Mouse (Mus musculus) stomach, embryonic 14.5 days (tissue): ENCODE measurements around the gene Gm21518. TPM values are rescaled to one million over a fixed set of nuclear protein-coding genes. Genes with fewer than 3 reads are reported as not detected.
"Not testable (repeated sequence)": the region's sequence is repeated elsewhere in the genome, so short reads cannot be mapped to it uniquely, and the experiment has no call there.

Source experiments
- ATAC-seq: fragments of 200-750 bp; cut with Nextera tagmentation; 2 replicates; pipeline ENCODE4 v1.8.0; 2017; ENCODE audit warnings: low read depth, moderate TSS enrichment; ENCODE audit not compliant: insufficient number of reproducible peaks, insufficient read depth, low FRiP score
- H3K27ac ChIP-seq: fragments of 300-500 bp; sonication (generic); 2 replicates; pipeline ENCODE4 v1.5.1; 2014; ENCODE audit warnings: mild to moderate bottlenecking, low read length, moderate library complexity, mixed read lengths
- H3K27me3 ChIP-seq: fragments of 300-500 bp; sonication (generic); 2 replicates; pipeline ENCODE4 v1.6.1; 2014; ENCODE audit warnings: low read length, control low read depth, mixed read lengths; ENCODE audit not compliant: control insufficient read depth, insufficient read depth
- H3K36me3 ChIP-seq: fragments of 300-500 bp; sonication (generic); 2 replicates; pipeline ENCODE4 v1.6.1; 2014; ENCODE audit warnings: mild to moderate bottlenecking, control low read depth, low read length, moderate library complexity, mixed read lengths; ENCODE audit not compliant: control insufficient read depth, insufficient read depth
- H3K4me1 ChIP-seq: fragments of 300-500 bp; sonication (generic); 2 replicates; pipeline ENCODE4 v1.6.1; 2014; ENCODE audit warnings: low read length, control low read depth, mixed read lengths; ENCODE audit not compliant: control insufficient read depth, insufficient read depth
- H3K4me2 ChIP-seq: fragments of 300-500 bp; sonication (generic); replicated peaks from 2 replicates; pipeline ENCODE4 v1.6.1; 2014; ENCODE audit warnings: low read depth, low read length, control low read depth
- H3K4me3 ChIP-seq: fragments of 300-500 bp; sonication (generic); 2 replicates; pipeline ENCODE4 v1.5.1; 2014; ENCODE audit warnings: low read depth, low read length, control low read depth
- H3K9ac ChIP-seq: fragments of 300-500 bp; sonication (generic); replicated peaks from 2 replicates; pipeline ENCODE4 v1.6.1; 2014; ENCODE audit warnings: low read depth, mild to moderate bottlenecking, control low read depth, low read length, moderate library complexity, mixed read lengths
- H3K9me3 ChIP-seq: fragments of 300-500 bp; sonication (generic); 2 replicates; pipeline ENCODE4 v1.6.1; 2016; ENCODE audit warnings: low read depth, low read length, control low read depth; ENCODE audit not compliant: control insufficient read depth
- WGBS: fragments of 180-500 bp; shearing (Covaris S2); extraction: QIAGEN DNeasy Blood & Tissue Kit; methylation state at CpG from one replicate; pipeline ENCODE4 v1.1.7; 2014; 5-methylcytosine and 5-hydroxymethylcytosine counted together
- polyA plus RNA-seq: library from polyadenylated mRNA; unstranded; fragments of >200 nt; fragmentation: Nextera tagmentation; extraction: Ambion mirVana; gene quantifications from 2 replicates; pipeline ENCODE4 v1.2.1, GENCODE M21; 2014

The Gm21518 gene
- polyA plus RNA-seq, result not detected in 2 replicates

DNA sequence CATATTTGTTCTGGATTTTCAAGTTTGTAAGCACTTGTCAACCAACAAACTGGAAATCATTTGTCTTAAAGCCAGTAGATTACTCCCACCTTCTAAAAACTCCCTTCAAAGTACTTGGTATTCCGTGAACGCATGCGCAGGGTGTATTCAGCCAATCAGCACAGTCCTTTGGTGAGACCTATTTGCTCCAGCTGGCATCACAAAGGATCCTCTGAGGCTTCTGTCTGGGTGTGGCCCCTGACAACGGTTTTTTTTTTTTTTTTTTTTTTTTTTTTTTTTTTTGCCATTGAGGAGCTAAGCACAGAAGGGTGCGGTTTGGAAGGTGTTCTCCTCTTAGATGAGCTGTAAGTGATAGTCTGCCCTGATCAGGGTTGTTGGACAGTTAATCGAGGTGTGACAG, at the start of gene Gm21518:
Gene Gm21518, plus strand, starts transcription at position 301 of the 400 bp plus-strand sequence.
- H3K4me2 ChIP-seq, H3K27ac ChIP-seq, H3K9me3 ChIP-seq, ATAC-seq, H3K27me3 ChIP-seq, H3K4me3 ChIP-seq, H3K9ac ChIP-seq, H3K4me1 ChIP-seq, H3K36me3 ChIP-seq: not testable (repeated sequence)
- WGBS, result no CpG with 5 or more reads among the region's 6 CpGs
